Mouse (Mus musculus) heart, postnatal 0 days (tissue): ENCODE measurements around the gene Hspb7. TPM values are rescaled to one million over a fixed set of nuclear protein-coding genes. Genes with fewer than 3 reads are reported as not detected.

ENCODE experiments used
- ATAC-seq: fragments of 200-750 bp; cut with Nextera tagmentation; 2 replicates; pipeline ENCODE4 v1.8.0; 2017; ENCODE audit warnings: low read depth, moderate number of reproducible peaks, moderate library complexity; ENCODE audit not compliant: insufficient read depth
- DNase-seq: peaks from one replicate; pipeline ENCODE4 v3.0.0-alpha.2; 2016; ENCODE audit warnings: low spot score
- H3K27ac ChIP-seq: fragments of 300-500 bp; sonication (generic); 2 replicates; pipeline ENCODE4 v1.5.1; 2014; ENCODE audit warnings: low read depth, mild to moderate bottlenecking
- H3K27me3 ChIP-seq: fragments of 300-500 bp; sonication (generic); 2 replicates; pipeline ENCODE4 v1.6.1; 2014; ENCODE audit warnings: low read length, mixed read lengths; ENCODE audit not compliant: control insufficient read depth, insufficient read depth
- H3K36me3 ChIP-seq: fragments of 300-500 bp; sonication (generic); replicated peaks from 2 replicates; pipeline ENCODE4 v1.6.1; 2014; ENCODE audit warnings: low read length, mixed read lengths; ENCODE audit not compliant: control insufficient read depth, insufficient read depth
- H3K4me1 ChIP-seq: fragments of 300-500 bp; sonication (generic); 2 replicates; pipeline ENCODE4 v1.6.1; 2014; ENCODE audit warnings: antibody characterized with exemption; ENCODE audit not compliant: control insufficient read depth, insufficient read depth
- H3K4me2 ChIP-seq: fragments of 300-500 bp; sonication (generic); 2 replicates; pipeline ENCODE4 v1.6.1; 2014; ENCODE audit warnings: low read depth, mild to moderate bottlenecking, low read length, moderate library complexity
- H3K4me3 ChIP-seq: fragments of 300-500 bp; sonication (generic); 2 replicates; pipeline ENCODE4 v1.5.1; 2014; ENCODE audit warnings: low read depth, low read length
- H3K9ac ChIP-seq: fragments of 300-500 bp; sonication (generic); replicated peaks from 2 replicates; pipeline ENCODE4 v1.6.1; 2014; ENCODE audit warnings: low read depth, low read length, mixed read lengths
- H3K9me3 ChIP-seq: fragments of 300-500 bp; sonication (generic); replicated peaks from 2 replicates; pipeline ENCODE4 v1.6.1; 2016; ENCODE audit warnings: low read length; ENCODE audit not compliant: control insufficient read depth
- CTCF ChIP-seq: IDR thresholded peaks from 2 replicates; pipeline ENCODE4 v1.5.1; 2016; ENCODE audit warnings: antibody characterized with exemption, control low read depth, low read depth
- EP300 ChIP-seq: IDR thresholded peaks from 2 replicates; pipeline ENCODE4 v1.6.1; 2016; ENCODE audit warnings: antibody characterized with exemption, low read depth
- WGBS: fragments of 180-500 bp; shearing (Covaris S2); extraction: QIAGEN DNeasy Blood & Tissue Kit; methylation state at CpG from one replicate; pipeline ENCODE4 v1.1.7; 2014; 5-methylcytosine and 5-hydroxymethylcytosine counted together
- polyA plus RNA-seq: library from polyadenylated mRNA; unstranded; fragments of >200 nt; fragmentation: Nextera tagmentation; extraction: Ambion mirVana; gene quantifications from 2 replicates; pipeline ENCODE4 v1.2.1, GENCODE M21; 2015
- total RNA-seq: library from RNA; depleted of rRNA; stranded (reverse); fragments of >200 nt; gene quantifications from 2 replicates; pipeline ENCODE4 v1.2.3, GENCODE M21; 2014; ENCODE audit warnings: low replicate concordance

Gene Hspb7
- total and polyA plus RNA-seq, 2 experiments from 2014 or later, result 195 to 556 TPM

DNA sequence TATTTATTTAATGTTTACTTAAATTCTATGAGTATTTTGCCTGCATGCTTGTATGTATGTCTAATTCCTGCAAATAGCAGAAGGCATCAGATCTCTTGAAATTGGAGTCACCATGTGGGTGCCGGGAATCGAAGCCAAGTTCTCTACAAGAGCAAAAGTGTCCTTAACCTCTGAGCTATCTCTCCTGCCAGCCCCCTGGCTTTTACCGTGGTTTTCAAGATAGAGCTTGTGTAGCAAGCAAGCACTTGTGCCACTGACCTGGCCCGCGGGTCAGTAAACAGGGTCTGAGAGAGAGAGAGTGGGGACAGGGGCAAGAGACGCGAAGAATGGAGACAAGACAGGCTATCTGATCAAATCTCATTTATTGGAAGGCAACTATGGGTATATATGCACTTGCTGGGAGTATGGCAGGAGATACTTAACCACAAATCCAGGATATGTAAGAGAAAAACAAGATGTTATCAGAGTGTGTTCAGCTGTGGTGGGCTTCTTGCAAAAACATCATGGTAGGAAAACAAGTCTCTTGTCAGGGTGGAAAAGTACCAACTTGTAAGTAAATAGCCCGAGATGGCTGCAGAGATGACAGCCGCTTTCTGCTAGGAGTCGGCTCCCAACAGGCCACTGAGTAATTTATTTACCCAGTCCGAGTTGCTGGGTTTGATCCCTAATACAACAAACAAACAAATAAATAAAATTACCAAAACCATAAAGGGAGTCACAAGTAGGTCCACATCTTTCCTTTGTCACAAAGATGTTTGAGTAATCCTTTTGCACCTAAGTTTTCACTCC lies 23.3 kb downstream of the Hspb7 start:
- no peak for TF ChIP-seq CTCF
- peak overlapping the region; percentile 99 for H3K4me3 ChIP-seq
- 34% methylated on average over 11 of the region's 11 CpGs for WGBS
- H3K9me3 ChIP-seq, result no peaks in the 10 kb centered on the region
- ATAC-seq (no peak), DNase-seq (no peak)
- no peaks in the 10 kb centered on the region for H3K27me3 ChIP-seq
- peaks cover 19% of the 10 kb centered on the region for H3K36me3 ChIP-seq
- H3K27ac ChIP-seq, result peak overlapping the region; percentile 75; the same call in 1 of the 2 replicates
- peak overlapping the region; percentile 94 for H3K4me2 ChIP-seq
- H3K9ac ChIP-seq, result peak overlapping the region; percentile 82
- H3K4me1 ChIP-seq, result peaks cover 23% of the 10 kb centered on the region

DNA sequence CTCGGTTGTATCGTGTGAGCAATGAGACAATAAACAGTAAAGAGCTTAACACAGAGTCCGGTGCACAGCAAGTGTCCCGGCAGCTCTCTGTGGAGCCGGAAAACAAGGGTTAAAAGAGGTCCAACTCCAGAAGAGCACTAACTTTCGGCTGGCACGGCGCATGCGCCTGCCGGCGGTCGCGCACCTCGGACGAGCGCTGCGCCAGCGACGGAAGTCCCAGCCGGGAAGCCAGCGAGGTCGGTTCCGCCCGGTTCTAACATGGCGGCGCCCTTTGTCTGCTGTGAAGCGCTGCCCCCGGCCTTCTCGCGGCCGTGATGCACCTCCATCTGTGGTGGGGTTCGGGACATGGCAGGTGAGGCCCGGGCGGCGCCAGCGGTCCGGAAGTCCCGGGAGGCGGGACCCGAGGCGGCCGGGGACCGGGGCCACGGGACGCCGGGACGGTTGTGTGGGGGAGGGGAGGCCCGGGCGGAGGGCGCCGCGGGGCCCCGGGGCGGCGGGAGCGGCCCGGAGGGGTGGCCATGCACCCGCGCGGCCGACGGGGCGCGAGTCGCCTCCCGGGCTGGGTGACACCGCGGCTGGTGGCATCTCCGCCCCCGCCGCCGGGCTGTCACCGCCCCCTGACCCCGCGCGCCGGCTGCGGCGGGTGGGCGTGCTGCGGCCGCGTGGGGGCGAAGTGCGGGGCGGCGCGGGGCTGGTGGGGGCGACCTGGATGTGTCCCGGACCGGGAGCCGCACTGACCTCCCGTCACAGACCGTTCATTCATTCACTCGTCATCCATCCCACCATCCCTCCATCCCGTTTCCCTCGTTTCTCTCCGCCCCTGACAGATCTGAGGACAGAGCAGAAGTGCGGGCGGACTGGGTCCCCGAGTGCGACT lies 24.1 kb downstream of the Hspb7 start, which contains the start of gene Zbtb17:
Gene Zbtb17, plus strand, starts transcription at position 204 of the 877 bp plus-strand sequence.
- ATAC-seq, result peak; percentile 93
- H3K36me3 ChIP-seq, result peaks cover 28% of the 10 kb centered on the region
- H3K4me3 ChIP-seq, result peak within 1 kb of the TSS; percentile 99
- peak within 1 kb of the TSS; percentile 82 for H3K9ac ChIP-seq
- peaks cover 23% of the 10 kb centered on the region for H3K4me1 ChIP-seq
- H3K27me3 ChIP-seq, result no peaks in the 10 kb centered on the region
- TF ChIP-seq EP300, result 0 out of 2 replicates have a peak, but pooled peaks have one; percentile 27
- no peak for TF ChIP-seq CTCF
- no peaks in the 10 kb centered on the region for H3K9me3 ChIP-seq
- WGBS, result under 1% methylated on average over 79 of the region's 102 CpGs
- DNase-seq, result peak; percentile 88
- peak within 1 kb of the TSS; percentile 94 for H3K4me2 ChIP-seq
- peak within 1 kb of the TSS; percentile 75 for H3K27ac ChIP-seq

DNA sequence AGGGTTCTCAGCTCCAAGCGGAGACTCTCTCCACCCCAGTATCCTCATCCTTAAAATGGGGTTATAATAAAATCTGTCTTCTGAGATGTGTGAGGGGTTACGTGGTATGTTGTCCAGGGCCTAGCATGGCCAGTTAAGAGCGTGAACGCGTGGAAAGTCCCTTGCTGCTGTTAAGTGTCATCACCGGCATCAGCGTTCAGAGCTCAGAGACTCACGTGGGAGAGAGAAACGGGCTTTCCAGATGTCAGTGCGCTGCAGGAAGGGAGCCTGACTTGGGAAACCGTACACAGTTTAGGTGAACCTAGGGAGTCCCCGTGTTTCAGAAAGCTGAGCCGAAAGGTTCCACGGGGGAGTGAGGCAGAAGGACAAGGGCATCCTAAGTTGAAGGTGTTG lies 24.7 kb downstream of the Hspb7 start:
- TF ChIP-seq EP300 (no peak), CTCF (no peak)
- Histone ChIP-seq H3K9me3 (no peaks in the 10 kb centered on the region), H3K4me1 (peaks cover 23% of the 10 kb centered on the region), H3K36me3 (peaks cover 28% of the 10 kb centered on the region), H3K27ac (no peak overlapping the region), H3K9ac (peak overlapping the region; percentile 82), H3K4me2 (peak overlapping the region; percentile 94), H3K27me3 (no peaks in the 10 kb centered on the region), H3K4me3 (peak overlapping the region; percentile 99)
- WGBS, result 8% methylated on average over 14 of the region's 14 CpGs
- DNase-seq, result no peak
- ATAC-seq, result no peak

DNA sequence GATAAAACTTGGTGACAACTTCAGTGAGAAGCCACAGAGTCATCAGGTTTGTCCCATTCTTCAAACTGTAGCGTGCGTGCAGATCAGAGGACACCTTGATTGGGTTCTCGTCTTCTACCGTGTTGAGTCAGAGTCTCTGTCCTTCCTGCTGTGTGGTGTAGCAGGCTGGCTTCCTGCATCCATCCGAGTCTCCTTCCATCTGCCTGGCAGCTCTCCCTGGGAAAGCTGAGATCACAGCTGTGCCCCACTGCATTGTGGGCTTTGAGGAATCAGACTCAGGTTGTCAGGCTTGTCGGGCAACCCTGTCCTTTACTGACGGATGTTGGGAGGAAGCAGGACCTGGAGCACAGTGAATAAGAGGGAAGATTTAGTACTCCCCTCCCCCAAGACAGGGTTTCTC lies 25.6 kb downstream of the Hspb7 start:
- Histone ChIP-seq H3K4me1 (peaks cover 23% of the 10 kb centered on the region), H3K9ac (no peak overlapping the region), H3K4me2 (no peak overlapping the region), H3K36me3 (peaks cover 28% of the 10 kb centered on the region), H3K27ac (no peak overlapping the region), H3K4me3 (no peak overlapping the region), H3K27me3 (no peaks in the 10 kb centered on the region), H3K9me3 (no peaks in the 10 kb centered on the region)
- ATAC-seq (no peak), DNase-seq (no peak)
- 64% methylated on average over 7 of the region's 7 CpGs for WGBS
- TF ChIP-seq CTCF (no peak), EP300 (no peak)

DNA sequence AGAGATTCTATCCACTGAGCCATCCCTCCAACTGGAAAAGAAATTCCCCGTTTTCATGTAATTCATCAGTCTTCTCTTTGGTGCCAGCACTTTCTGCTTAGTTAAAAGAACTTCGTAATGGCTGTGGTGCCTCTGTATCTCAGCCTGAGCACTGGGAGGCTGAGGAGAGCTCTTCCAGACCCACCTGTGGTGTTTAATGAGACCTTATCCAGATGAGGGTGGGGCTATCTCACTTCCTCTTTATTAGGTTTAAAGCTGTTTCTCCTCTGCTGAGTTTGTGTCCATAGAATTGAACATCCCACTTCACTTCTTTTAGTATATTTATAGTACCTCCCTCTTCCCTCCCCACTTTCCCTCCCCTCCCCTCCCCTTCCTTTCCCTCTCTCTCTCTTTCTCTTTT lies 30.7 kb downstream of the Hspb7 start:
- TF ChIP-seq CTCF, result no peak
- TF ChIP-seq EP300, result no peak
- 84% methylated on average over 2 of the region's 2 CpGs for WGBS
- H3K9me3 ChIP-seq, result no peaks in the 10 kb centered on the region

More for the DNA sequence above, 30.7 kb downstream of the Hspb7 start:
- H3K4me2 ChIP-seq, result no peak overlapping the region
- H3K9ac ChIP-seq, result no peak overlapping the region
- H3K4me3 ChIP-seq, result no peak overlapping the region
- H3K27ac ChIP-seq, result no peak overlapping the region
- DNase-seq (no peak), ATAC-seq (no peak)
- 0 out of 2 replicates have a peak, but pooled peaks cover 1% of the 10 kb centered on the region for H3K4me1 ChIP-seq
- H3K27me3 ChIP-seq, result no peaks in the 10 kb centered on the region
- H3K36me3 ChIP-seq, result peaks cover 50% of the 10 kb centered on the region
